Mouse (Mus musculus): ENCODE results near the gene Rnf212b. TPM values are rescaled to one million over a fixed set of nuclear protein-coding genes. Genes with fewer than 3 reads are reported as not detected.

Gene Rnf212b
- polyA plus RNA-seq, 1 experiment: not detected

DNA sequence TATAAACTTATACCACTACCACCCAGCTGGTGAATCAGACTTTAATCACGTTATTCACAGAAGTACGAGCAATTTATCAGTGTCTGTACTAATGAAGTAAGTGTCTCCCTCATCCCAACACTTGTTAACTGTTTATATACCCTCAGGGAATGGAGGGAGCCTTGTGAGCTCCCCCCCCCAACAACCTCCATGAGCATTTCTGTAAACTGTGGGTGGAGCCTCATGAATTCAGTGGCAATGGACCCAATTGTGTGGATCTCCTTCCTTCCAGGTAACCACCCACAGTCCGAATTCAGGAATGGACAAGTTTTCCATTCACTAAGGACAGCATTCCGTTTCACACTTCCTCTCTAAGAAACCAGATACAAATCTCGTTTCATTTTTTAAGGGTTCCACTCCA, 51.7 kb downstream of the Rnf212b start:
- DNase-seq: no peak
- no peak overlapping the region for H3K27ac ChIP-seq (ENCODE audit: insufficient read depth, low read length)
- no peak overlapping the region for H3K4me3 ChIP-seq (replicated peaks; ENCODE audit: insufficient read depth, low read depth, low read length)
- no peaks in the 10 kb centered on the region for H3K4me1 ChIP-seq (ENCODE audit: control insufficient read depth, insufficient read depth, low read length)
- TF ChIP-seq CTCF (IDR thresholded peaks at IDR 0.05; ENCODE audit: borderline replicate concordance, insufficient read depth, low read depth, low read length) (no peak), POLR2A (IDR thresholded peaks at IDR 0.05; ENCODE audit: borderline replicate concordance, insufficient read depth, low read length) (no peak)
- H3K27me3 ChIP-seq (ENCODE audit: control insufficient read depth, insufficient read depth, low read length): no peaks in the 10 kb centered on the region
- WGBS: 76% methylated on average over 5 of the region's 5 CpGs

DNA sequence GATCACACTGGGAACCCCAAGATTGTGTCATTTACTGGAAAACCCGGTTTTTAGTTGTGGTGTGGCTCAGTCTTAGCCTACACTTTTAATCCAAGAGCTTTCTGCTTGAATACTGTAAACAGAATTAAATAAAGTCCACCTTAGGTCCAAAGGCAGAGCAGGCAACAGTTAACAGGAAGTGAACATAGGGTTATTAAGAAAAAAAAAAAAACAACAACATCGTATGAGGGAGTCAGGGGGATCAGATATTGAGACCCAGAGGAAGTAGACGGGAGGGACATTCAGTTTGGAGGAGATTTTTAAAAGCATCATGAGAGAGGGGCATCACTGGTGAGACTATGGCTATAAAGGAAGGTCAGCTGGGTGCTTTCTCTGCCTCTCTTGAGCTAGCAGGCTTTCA, 52.3 kb downstream of the Rnf212b start:
- Histone ChIP-seq H3K4me1 (ENCODE audit: control insufficient read depth, insufficient read depth, low read length) (no peaks in the 10 kb centered on the region), H3K4me3 (replicated peaks; ENCODE audit: insufficient read depth, low read depth, low read length) (no peak overlapping the region), H3K27ac (ENCODE audit: insufficient read depth, low read length) (no peak overlapping the region), H3K27me3 (ENCODE audit: control insufficient read depth, insufficient read depth, low read length) (no peaks in the 10 kb centered on the region)
- TF ChIP-seq POLR2A (IDR thresholded peaks at IDR 0.05; ENCODE audit: borderline replicate concordance, insufficient read depth, low read length) (no peak), CTCF (IDR thresholded peaks at IDR 0.05; ENCODE audit: borderline replicate concordance, insufficient read depth, low read depth, low read length) (no peak)
- no peak for DNase-seq
- 67% methylated on average over 3 of the region's 3 CpGs for WGBS

DNA sequence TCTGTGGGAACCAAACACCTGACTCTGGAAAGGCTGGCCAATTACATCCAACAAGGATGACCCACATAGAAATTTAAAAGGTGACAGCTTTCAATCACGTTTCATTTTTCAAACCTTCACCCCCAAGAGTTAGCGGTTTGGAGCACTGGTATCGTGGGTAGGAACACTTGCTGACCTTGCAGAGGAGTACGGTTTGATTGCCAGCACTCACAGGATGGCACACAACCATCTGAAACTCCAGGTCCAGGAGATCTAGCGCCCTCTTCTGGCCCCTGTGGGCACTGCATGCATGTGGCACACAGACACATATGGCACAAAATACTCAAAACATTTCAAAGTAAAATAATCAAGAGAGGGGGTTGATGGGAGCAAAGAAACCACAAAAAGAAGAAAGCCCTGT, 53.0 kb downstream of the Rnf212b start:
- 50% methylated on average over 5 of the region's 5 CpGs for WGBS
- peak; percentile 23; the same call in 1 of the 2 replicates for TF ChIP-seq CTCF (IDR thresholded peaks at IDR 0.05; ENCODE audit: borderline replicate concordance, insufficient read depth, low read depth, low read length)
- no peak for TF ChIP-seq POLR2A (IDR thresholded peaks at IDR 0.05; ENCODE audit: borderline replicate concordance, insufficient read depth, low read length)
- Histone ChIP-seq H3K27me3 (ENCODE audit: control insufficient read depth, insufficient read depth, low read length) (no peaks in the 10 kb centered on the region), H3K4me1 (ENCODE audit: control insufficient read depth, insufficient read depth, low read length) (no peaks in the 10 kb centered on the region), H3K4me3 (replicated peaks; ENCODE audit: insufficient read depth, low read depth, low read length) (no peak overlapping the region), H3K27ac (ENCODE audit: insufficient read depth, low read length) (no peak overlapping the region)
- no peak for DNase-seq

DNA sequence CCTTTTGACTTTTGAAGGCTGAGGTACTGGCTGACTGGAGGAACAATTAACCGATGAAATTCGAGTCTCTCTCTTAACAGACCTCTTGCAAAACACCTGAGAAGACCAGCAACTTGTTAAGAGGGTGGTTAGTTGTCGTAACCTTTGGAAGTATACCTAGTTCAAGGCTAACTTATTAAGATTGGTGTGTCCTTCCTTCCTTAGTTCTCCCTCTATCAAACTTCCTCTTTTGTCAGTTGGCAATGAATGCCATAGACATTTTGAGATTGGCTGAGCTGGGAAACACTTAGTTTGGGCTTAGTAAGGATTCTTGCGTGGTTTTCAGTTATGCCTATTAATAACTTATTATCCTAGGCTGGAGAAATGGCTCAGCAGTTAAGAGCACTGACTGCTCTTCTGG, 54.1 kb downstream of the Rnf212b start:
- no peak overlapping the region for H3K4me3 ChIP-seq (replicated peaks; ENCODE audit: insufficient read depth, low read depth, low read length)
- no peaks in the 10 kb centered on the region for H3K27me3 ChIP-seq (ENCODE audit: control insufficient read depth, insufficient read depth, low read length)
- no peaks in the 10 kb centered on the region for H3K4me1 ChIP-seq (ENCODE audit: control insufficient read depth, insufficient read depth, low read length)
- H3K27ac ChIP-seq (ENCODE audit: insufficient read depth, low read length): no peak overlapping the region
- no peak for DNase-seq
- WGBS: 86% methylated on average over 4 of the region's 4 CpGs
- TF ChIP-seq POLR2A (IDR thresholded peaks at IDR 0.05; ENCODE audit: borderline replicate concordance, insufficient read depth, low read length) (no peak), CTCF (IDR thresholded peaks at IDR 0.05; ENCODE audit: borderline replicate concordance, insufficient read depth, low read depth, low read length) (no peak)

DNA sequence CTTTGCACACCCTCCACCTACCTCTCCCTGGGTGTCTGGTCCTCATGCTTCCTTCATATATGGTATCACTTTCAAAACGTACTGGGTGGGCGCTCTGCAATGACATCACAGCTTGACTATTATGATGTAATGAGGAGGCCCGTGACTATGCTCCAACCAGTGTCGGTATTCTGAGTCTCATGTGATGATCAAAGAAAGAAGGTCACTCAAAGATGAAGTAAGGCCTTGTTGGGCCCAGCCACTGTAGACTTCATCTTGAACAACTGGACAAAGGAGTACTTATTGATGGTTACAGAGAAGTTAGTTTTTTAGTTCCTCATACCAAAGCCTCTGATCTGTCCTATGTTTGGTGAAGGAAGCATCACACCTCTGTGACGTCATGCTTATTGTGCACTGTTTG, 56.9 kb downstream of the Rnf212b start, which contains the start of gene Homez:
Gene Homez (minus strand): TSS at position 101 of the 400 bp plus-strand sequence.
- H3K4me3 ChIP-seq (replicated peaks; ENCODE audit: insufficient read depth, low read depth, low read length): no peak within 1 kb of the TSS
- no peaks in the 10 kb centered on the region for H3K4me1 ChIP-seq (ENCODE audit: control insufficient read depth, insufficient read depth, low read length)
- no peak for DNase-seq
- 90% methylated on average over 5 of the region's 5 CpGs for WGBS
- TF ChIP-seq POLR2A (IDR thresholded peaks at IDR 0.05; ENCODE audit: borderline replicate concordance, insufficient read depth, low read length) (no peak), CTCF (IDR thresholded peaks at IDR 0.05; ENCODE audit: borderline replicate concordance, insufficient read depth, low read depth, low read length) (no peak)
- no peaks in the 10 kb centered on the region for H3K27me3 ChIP-seq (ENCODE audit: control insufficient read depth, insufficient read depth, low read length)
- no peak within 1 kb of the TSS for H3K27ac ChIP-seq (ENCODE audit: insufficient read depth, low read length)

DNA sequence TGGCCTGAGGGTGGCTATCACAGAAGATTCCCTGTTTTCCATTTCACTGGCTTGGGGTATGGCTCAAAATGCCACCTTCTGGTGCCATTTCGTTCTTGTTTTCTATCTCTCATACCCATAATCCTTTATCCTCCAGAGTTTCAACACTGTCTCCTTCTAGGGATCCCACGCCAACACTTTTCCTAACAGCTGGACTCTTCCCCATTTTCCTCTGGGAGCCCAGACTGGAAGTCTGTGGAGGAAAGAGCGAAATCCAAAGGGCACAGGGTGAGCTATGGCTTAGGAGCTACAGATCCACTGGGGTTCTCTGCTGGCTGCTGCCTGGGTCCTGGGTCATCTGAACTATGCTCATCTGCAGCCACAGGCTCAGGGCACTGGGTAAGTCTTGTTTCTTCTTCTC, 60.2 kb downstream of the Rnf212b start:
- no peak for DNase-seq
- no peaks in the 10 kb centered on the region for H3K27me3 ChIP-seq (ENCODE audit: control insufficient read depth, insufficient read depth, low read length)
- no peak overlapping the region for H3K4me3 ChIP-seq (replicated peaks; ENCODE audit: insufficient read depth, low read depth, low read length)
- TF ChIP-seq POLR2A (IDR thresholded peaks at IDR 0.05; ENCODE audit: borderline replicate concordance, insufficient read depth, low read length) (no peak), CTCF (IDR thresholded peaks at IDR 0.05; ENCODE audit: borderline replicate concordance, insufficient read depth, low read depth, low read length) (no peak)
- WGBS: 81% methylated on average over 3 of the region's 3 CpGs
- H3K4me1 ChIP-seq (ENCODE audit: control insufficient read depth, insufficient read depth, low read length): no peaks in the 10 kb centered on the region
- no peak overlapping the region for H3K27ac ChIP-seq (ENCODE audit: insufficient read depth, low read length)

DNA sequence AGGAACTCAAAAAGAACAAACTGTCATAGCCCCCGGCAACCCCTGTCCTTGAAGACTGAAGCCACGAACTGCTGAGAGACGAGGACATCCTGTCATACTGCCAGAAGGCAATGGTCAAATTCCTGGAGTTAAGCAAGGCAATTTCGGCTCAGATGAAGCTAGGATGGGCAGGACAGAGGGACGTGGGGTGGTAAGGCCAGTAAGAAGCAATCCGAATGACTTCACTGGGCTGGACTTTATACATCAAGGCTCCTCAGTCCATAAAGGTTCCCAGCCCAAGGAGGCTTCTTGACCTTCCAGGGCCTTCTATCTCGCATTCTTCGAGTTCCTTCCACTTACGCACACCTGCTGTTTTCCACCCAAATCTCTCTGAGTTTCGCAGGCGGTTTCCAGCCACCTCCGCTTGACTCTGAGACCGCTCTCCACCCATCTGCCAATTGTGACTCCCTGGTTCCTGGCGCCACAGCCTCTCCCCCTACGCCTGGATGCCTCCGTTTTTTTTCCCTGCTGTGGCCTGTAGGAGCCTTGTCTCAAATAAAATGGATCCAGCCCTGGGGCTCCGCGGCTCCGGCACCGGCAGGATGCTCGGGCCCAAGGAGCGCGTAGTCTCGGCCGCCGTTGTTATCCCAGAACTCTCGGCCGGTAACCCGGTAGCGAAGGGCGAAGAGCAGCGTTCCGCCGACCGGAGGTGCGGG, 62.0 kb downstream of the Rnf212b start:
- peak overlapping the region; percentile 81 for H3K4me3 ChIP-seq (replicated peaks; ENCODE audit: insufficient read depth, low read depth, low read length)
- DNase-seq: no peak
- no peaks in the 10 kb centered on the region for H3K27me3 ChIP-seq (ENCODE audit: control insufficient read depth, insufficient read depth, low read length)
- TF ChIP-seq CTCF (IDR thresholded peaks at IDR 0.05; ENCODE audit: borderline replicate concordance, insufficient read depth, low read depth, low read length) (no peak), POLR2A (IDR thresholded peaks at IDR 0.05; ENCODE audit: borderline replicate concordance, insufficient read depth, low read length) (no peak)
- 1% methylated on average over 36 of the region's 36 CpGs for WGBS
- no peaks in the 10 kb centered on the region for H3K4me1 ChIP-seq (ENCODE audit: control insufficient read depth, insufficient read depth, low read length)
- peak overlapping the region; percentile 96 for H3K27ac ChIP-seq (ENCODE audit: insufficient read depth, low read length)

DNA sequence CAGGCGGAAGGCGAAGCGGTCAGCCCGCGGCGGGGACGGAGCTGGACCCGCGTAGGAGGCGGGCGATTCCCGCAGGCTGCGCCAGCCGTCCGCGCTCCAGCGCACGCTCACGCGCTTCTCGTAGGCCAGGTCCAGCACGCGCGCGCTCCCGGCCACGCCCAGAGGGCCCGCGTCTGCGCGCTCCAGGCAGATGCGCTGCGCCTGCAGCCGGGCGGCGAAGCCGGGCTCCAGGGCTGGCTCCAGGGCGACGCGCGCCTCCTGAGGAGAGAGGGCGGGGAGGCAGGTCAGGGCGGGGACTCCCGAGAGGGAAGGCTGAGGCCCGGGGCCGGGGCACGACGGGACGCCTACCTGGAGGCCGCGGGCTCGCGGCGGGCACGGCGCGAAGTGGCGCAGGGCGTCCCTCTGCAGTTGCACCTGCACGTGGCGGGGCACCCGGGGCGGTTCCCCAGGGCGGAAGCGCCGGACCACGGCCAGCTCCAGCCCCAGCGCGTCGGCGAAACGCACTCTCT, 62.7 kb downstream of the Rnf212b start:
- TF ChIP-seq CTCF (IDR thresholded peaks at IDR 0.05; ENCODE audit: borderline replicate concordance, insufficient read depth, low read depth, low read length) (no peak), POLR2A (IDR thresholded peaks at IDR 0.05; ENCODE audit: borderline replicate concordance, insufficient read depth, low read length) (peak; percentile 96)
- under 1% methylated on average over 69 of the region's 72 CpGs for WGBS
- peak overlapping the region; percentile 81 for H3K4me3 ChIP-seq (replicated peaks; ENCODE audit: insufficient read depth, low read depth, low read length)

More for the DNA sequence above, 62.7 kb downstream of the Rnf212b start:
- H3K27ac ChIP-seq (ENCODE audit: insufficient read depth, low read length): peak overlapping the region; percentile 96
- DNase-seq: peak; percentile 95 to 96
- H3K27me3 ChIP-seq (ENCODE audit: control insufficient read depth, insufficient read depth, low read length): no peaks in the 10 kb centered on the region
- no peaks in the 10 kb centered on the region for H3K4me1 ChIP-seq (ENCODE audit: control insufficient read depth, insufficient read depth, low read length)
